Mouse (Mus musculus): ENCODE results near the gene Tmem128.

- TF ChIP-seq CTCF (IDR thresholded peaks at IDR 0.05): no peak
- TF ChIP-seq POLR2A (IDR thresholded peaks at IDR 0.05; ENCODE audit: insufficient read depth, low read depth, low read length): no peak
Observed at GRCm38 (mm10) chr5:38241966-38242365, 18.0 kb upstream of the Tmem128 start.
